Mouse (Mus musculus): ENCODE measurements around the gene Mdp1. TPM values are rescaled to one million over a fixed set of nuclear protein-coding genes. Genes with fewer than 3 reads are reported as not detected.

The Mdp1 gene
- total RNA-seq, 1 experiment from 2014 or later: 41.8 TPM

Other genes with a start within 250 kb of the Mdp1 start
- gene Dhrs4, start 181.8 kb downstream of the Mdp1 start, total RNA-seq (2017): 29.7 to 79.0 TPM (median 63.6 TPM) in 3 replicates
- gene Carmil3, start 169.9 kb downstream of the Mdp1 start, total RNA-seq (2017): not detected in 3 replicates
- gene Cpne6, start 150.1 kb downstream of the Mdp1 start, total RNA-seq (2017): not detected in 3 replicates
- gene Nrl, start 135.5 kb downstream of the Mdp1 start, total RNA-seq (2017): not detected in 3 replicates
- gene Pck2, start 120.2 kb downstream of the Mdp1 start, total RNA-seq (2017): 17.3 to 21.1 TPM (median 18.2 TPM) in 3 replicates
- gene Dcaf11, start 100.5 kb downstream of the Mdp1 start, total RNA-seq (2017): 70.5 to 154 TPM (median 91.7 TPM) in 3 replicates
- gene A730061H03Rik, start 100.1 kb downstream of the Mdp1 start, total RNA-seq (2017): 1.7 to 11.4 TPM in 2 of 3 replicates, not detected in the other
- gene Fitm1, start 84.9 kb downstream of the Mdp1 start, total RNA-seq (2017): not detected in 3 replicates
- 318 to 422 TPM (median 336 TPM) in 3 replicates for gene Psme1, start 82.4 kb downstream of the Mdp1 start, total RNA-seq (2017)
- gene Emc9, start 75.2 kb downstream of the Mdp1 start, total RNA-seq (2017): 10.5 to 13.0 TPM (median 12.1 TPM) in 3 replicates
- gene Psme2, start 69.4 kb downstream of the Mdp1 start, total RNA-seq (2017): 275 to 334 TPM (median 300 TPM) in 3 replicates
- 25.1 to 38.5 TPM (median 38.4 TPM) in 3 replicates for gene Rnf31, start 68.8 kb downstream of the Mdp1 start, total RNA-seq (2017)
- gene Irf9, start 56.9 kb downstream of the Mdp1 start, total RNA-seq (2017): 76.6 to 92.0 TPM (median 77.4 TPM) in 3 replicates
- gene Rec8, start 42.5 kb downstream of the Mdp1 start, total RNA-seq (2017): 3.1 to 4.4 TPM (median 3.4 TPM) in 3 replicates
- gene Ipo4, start 24.6 kb downstream of the Mdp1 start, total RNA-seq (2017): 3.7 to 13.4 TPM (median 11.8 TPM) in 3 replicates
- gene Gm49378, start 22.6 kb downstream of the Mdp1 start, total RNA-seq (2017): 1.9 to 2.0 TPM in 2 of 3 replicates, not detected in the other
- gene Tm9sf1, start 16.7 kb downstream of the Mdp1 start, total RNA-seq (2017): 49.4 to 58.5 TPM (median 55.5 TPM) in 3 replicates
- gene Tssk4, start 10.3 kb downstream of the Mdp1 start, total RNA-seq (2017): 0.58 TPM in 1 of 3 replicates, not detected in the others
- 24.7 to 33.1 TPM (median 25.6 TPM) in 3 replicates for gene Gmpr2, start 11.4 kb upstream of the Mdp1 start, total RNA-seq (2017)
- 224 to 272 TPM (median 230 TPM) in 3 replicates for gene Nedd8, start 11.6 kb upstream of the Mdp1 start, total RNA-seq (2017)
- gene Tinf2, start 21.3 kb upstream of the Mdp1 start, total RNA-seq (2017): 42.6 to 96.3 TPM (median 46.5 TPM) in 3 replicates
- gene Tgm1, start 53.4 kb upstream of the Mdp1 start, total RNA-seq (2017): 0.49 to 4.7 TPM (median 1.5 TPM) in 3 replicates
- 19.8 to 29.6 TPM (median 20.8 TPM) in 3 replicates for gene Rabggta, start 61.8 kb upstream of the Mdp1 start, total RNA-seq (2017)
- gene Dhrs1, start 85.2 kb upstream of the Mdp1 start, total RNA-seq (2017): 23.7 to 32.1 TPM (median 30.6 TPM) in 3 replicates
- 11.9 to 15.0 TPM (median 13.8 TPM) in 3 replicates for gene Nop9, start 85.2 kb upstream of the Mdp1 start, total RNA-seq (2017)
- gene Cideb, start 98.0 kb upstream of the Mdp1 start, total RNA-seq (2017): 1.0 to 1.3 TPM in 2 of 3 replicates, not detected in the other
- 0.10 to 1.2 TPM (median 0.29 TPM) in 3 replicates for gene Ltb4r2, start 100.9 kb upstream of the Mdp1 start, total RNA-seq (2017)
- gene Ltb4r1, start 105.5 kb upstream of the Mdp1 start, total RNA-seq (2017): 14.5 to 27.0 TPM (median 18.8 TPM) in 3 replicates
- gene Adcy4, start 123.6 kb upstream of the Mdp1 start, total RNA-seq (2017): 2.2 to 4.2 TPM (median 2.5 TPM) in 3 replicates
- gene Ripk3, start 128.4 kb upstream of the Mdp1 start, total RNA-seq (2017): 18.7 to 37.5 TPM (median 30.9 TPM) in 3 replicates
- not detected in 3 replicates for gene Nfatc4, start 162.6 kb upstream of the Mdp1 start, total RNA-seq (2017)
- gene Nynrin, start 193.5 kb upstream of the Mdp1 start, total RNA-seq (2017): 0.10 to 0.75 TPM (median 0.49 TPM) in 3 replicates
- gene Cbln3, start 223.9 kb upstream of the Mdp1 start, total RNA-seq (2017): 0.38 TPM in 1 of 3 replicates, not detected in the others
- 72.1 to 108 TPM (median 80.9 TPM) in 3 replicates for gene Khnyn, start 224.4 kb upstream of the Mdp1 start, total RNA-seq (2017)
- 3.1 to 12.3 TPM (median 6.2 TPM) in 3 replicates for gene Sdr39u1, start 239.8 kb upstream of the Mdp1 start, total RNA-seq (2017)